Mouse (Mus musculus) embryo, embryonic 11 days (tissue): ENCODE measurements at regions not wholly inside any gene's neighbourhood (a gene's known extent, or its start where the extent isn't known, plus 50 kb on each side); places are given as distances from the start of the nearest gene placed in this dataset.
A peak's percentile ranks its signal among the peaks of the same experiment; 100 is the strongest.

ENCODE experiments used
- DNase-seq: peaks from one replicate; pipeline ENCODE4 v3.0.0-alpha.2; 2015

DNA sequence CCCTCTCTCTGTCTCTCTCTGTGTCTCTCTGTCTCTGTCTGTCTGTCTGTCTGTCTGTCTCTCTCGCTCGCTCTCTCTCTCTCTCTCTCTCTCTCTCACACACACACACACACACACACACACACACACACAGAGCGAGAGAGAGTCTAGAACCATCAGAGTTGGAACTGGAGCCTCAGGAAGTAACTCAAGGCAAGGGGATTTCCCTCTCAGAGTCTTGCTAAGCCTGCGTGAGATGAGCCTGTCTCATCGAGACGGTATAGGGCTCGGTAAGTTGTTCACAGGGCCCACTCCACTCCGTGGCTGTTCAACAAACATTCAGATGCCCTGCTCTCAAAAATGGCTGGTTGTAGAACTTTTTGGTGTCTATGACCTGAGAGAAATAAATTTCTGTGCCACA, 405.4 kb downstream of the Sox9 start:
- DNase-seq = no peak

- peak; percentile 69 for DNase-seq
Measured at GRCm38 (mm10) chr11:113188263-113188920, 406.4 kb downstream of the Sox9 start.

- no peak for DNase-seq
Measured at GRCm38 (mm10) chr11:113190006-113190405, 408.0 kb downstream of the Sox9 start.

- DNase-seq = no peak
Measured at GRCm38 (mm10) chr11:113190520-113190919, 408.5 kb downstream of the Sox9 start.

GRCm38 (mm10) chr11:113191006-113191405, 409.0 kb downstream of the Sox9 start:
- no peak for DNase-seq

- DNase-seq = no peak
Measured at GRCm38 (mm10) chr11:113192086-113192856, 410.2 kb downstream of the Sox9 start.

- no peak for DNase-seq
Measured at GRCm38 (mm10) chr11:113194144-113194827, 412.3 kb downstream of the Sox9 start.
